In the genomic region with DNA sequence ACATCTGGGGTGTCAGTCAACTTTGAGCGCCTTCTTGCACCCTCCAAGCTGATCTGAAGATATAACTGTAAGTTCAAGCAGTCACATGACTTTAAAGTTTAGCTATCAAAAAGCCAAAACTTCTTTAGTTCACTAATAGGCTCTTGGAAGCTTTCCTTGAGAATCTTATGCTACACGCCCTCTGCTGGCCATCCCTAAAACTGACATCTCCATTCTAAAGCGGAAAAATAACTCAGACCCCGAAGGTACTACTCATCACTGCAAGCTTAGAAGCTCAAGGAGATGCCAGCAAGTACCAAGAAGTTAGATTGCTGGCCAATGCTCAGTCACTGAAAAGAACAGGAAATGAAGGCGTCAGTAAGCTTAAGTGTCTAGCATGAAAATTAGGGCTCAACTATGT, we compare ENCODE assay signal across 10 mouse cellular contexts. TPM values are rescaled to one million over a fixed set of nuclear protein-coding genes. Genes with fewer than 3 reads are reported as not detected.
DNase-seq lines count a peak whose midpoint lies in the region; ATAC-seq lines count a peak whose summit lies in the region.
"Had no signal": no experiment of that assay in that cellular context is flagged by ENCODE, and none has a peak within 500 bp of the region (broad histone marks: within the 10 kb centered on the region; RNA-seq: fewer than 3 reads in every experiment).

No protein-coding gene starts in this region.

- 0 out of 2 replicates have a peak overlapping the region, but pooled peaks have one; percentile 0 for H3K4me3 ChIP-seq in forebrain, embryonic 13.5 days
- H3K4me3 ChIP-seq: megakaryocyte, embryonic 14.5 days had no signal

- no peaks in the 10 kb centered on the region for H3K36me3 ChIP-seq in forebrain, embryonic 13.5 days (ENCODE audit: poor library complexity, severe bottlenecking)
- no peaks in the 10 kb centered on the region for H3K36me3 ChIP-seq in splenic B cell, adult 2 months (ENCODE audit: control insufficient read depth, insufficient read depth, low read length, poor library complexity, severe bottlenecking)

- peak overlapping the region; percentile 46 for H3K4me2 ChIP-seq in forebrain, embryonic 13.5 days

- no peak for ATAC-seq in frontal cortex, adult (ENCODE audit: low TSS enrichment)
- ATAC-seq in forebrain, embryonic 13.5 days, result no peak
- ATAC-seq: Patski had no signal

- 8% methylated on average over 5 of the region's 5 CpGs for WGBS in forebrain, embryonic 13.5 days

- H3K4me1 ChIP-seq in forebrain, embryonic 13.5 days, result peaks cover 66% of the 10 kb centered on the region

- H3K27ac ChIP-seq in forebrain, embryonic 13.5 days, result peak overlapping the region; percentile 97

- no peaks in the 10 kb centered on the region for H3K9me3 ChIP-seq in forebrain, embryonic 13.5 days (replicated peaks)
- H3K9me3 ChIP-seq: megakaryocyte, embryonic 14.5 days had no signal

- 0 out of 2 replicates have a peak, but pooled peaks cover 1% of the 10 kb centered on the region for H3K27me3 ChIP-seq in forebrain, embryonic 13.5 days
- H3K27me3 ChIP-seq in splenic B cell, adult 2 months (ENCODE audit: control insufficient read depth, insufficient read depth, low read length, poor library complexity, severe bottlenecking), result no peaks in the 10 kb centered on the region; the same call in 1 of the 2 replicates

- DNase-seq in frontal cortex, postnatal 36 days (ENCODE audit: low spot score in 2 of 2), result peak; percentile 74 to 87
- DNase-seq in A20 (ENCODE audit: low read depth, low spot score), result peak; percentile 45
- peak; percentile 60 for DNase-seq in brain, embryonic 18.5 days (ENCODE audit: low read depth, low spot score)
- DNase-seq in layer of hippocampus, adult 9-11 months, result peak; percentile 72
- DNase-seq in mesoderm, embryonic 11.5 days (ENCODE audit: low read depth, low spot score), result peak; percentile 75
- DNase-seq in splenic B cell, adult 2 months (ENCODE audit: low read depth, low spot score), result peak; percentile 60

- H3K9ac ChIP-seq in forebrain, embryonic 13.5 days, result 0 out of 2 replicates have a peak overlapping the region, but pooled peaks have one; percentile 51

RNA-seq across cellular contexts. Expression of gene Dnajb5, which starts 3.7 kb away (rescaled TPM):
- 34.6 and 46.7 TPM in 2 replicates for polyA plus RNA-seq in forebrain, embryonic 13.5 days (2015; fragmentation: Nextera tagmentation; extraction: Ambion mirVana)

RNA-seq across cellular contexts. Expression of gene 1700022I11Rik, which starts 23.5 kb away (rescaled TPM):
- 0.48 and 0.81 TPM in 2 replicates for polyA plus RNA-seq in forebrain, embryonic 13.5 days (2015; fragmentation: Nextera tagmentation; extraction: Ambion mirVana)
- polyA plus RNA-seq: Patski had no signal

RNA-seq across cellular contexts. Expression of gene Phf24, which starts 29.5 kb away (rescaled TPM):
- polyA plus RNA-seq in forebrain, embryonic 13.5 days (2015; fragmentation: Nextera tagmentation; extraction: Ambion mirVana), result 8.2 and 10.3 TPM in 2 replicates
- polyA plus RNA-seq: Patski had no signal

RNA-seq across cellular contexts. Expression of gene Vcp, which starts 54.4 kb away (rescaled TPM):
- 545 and 570 TPM in 2 replicates for polyA plus RNA-seq in forebrain, embryonic 13.5 days (2015; fragmentation: Nextera tagmentation; extraction: Ambion mirVana)
